Mouse (Mus musculus): ENCODE data around the gene Fam167b. TPM values are rescaled to one million over a fixed set of nuclear protein-coding genes. Genes with fewer than 3 reads are reported as not detected.

Fam167b gene
- polyA plus RNA-seq, 2 experiments = 5.4 to 7.6 TPM

DNA sequence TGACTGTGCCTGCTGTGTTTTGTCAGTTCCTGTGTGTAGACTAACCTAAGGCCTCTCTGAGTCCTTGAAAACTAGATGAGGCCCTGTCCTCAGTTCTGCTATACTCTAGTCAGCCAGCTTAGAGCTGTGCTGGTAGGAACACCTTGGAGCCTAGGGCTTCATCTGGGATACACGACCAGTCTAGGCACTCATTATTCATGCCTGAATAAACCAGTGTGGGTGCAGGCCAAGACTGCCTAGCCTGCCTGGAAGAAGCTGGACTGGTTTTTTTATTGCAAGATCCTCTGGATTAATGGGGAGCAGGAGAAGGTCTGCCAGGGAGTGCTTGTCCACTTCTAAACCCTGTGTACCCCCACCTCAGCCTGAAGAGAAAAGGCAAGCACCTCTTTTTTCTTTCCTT lies 8.6 kb upstream of the Fam167b start:
- 66% methylated on average over 1 of the region's 1 CpGs for WGBS (ENCODE audit: insufficient replicate concordance)
- Histone ChIP-seq H3K9ac (replicated peaks) (no peak overlapping the region), H3K9me3 (ENCODE audit: control insufficient read depth, low read length) (no peaks in the 10 kb centered on the region), H3K4me2 (ENCODE audit: low read depth) (no peak overlapping the region), H3K4me1 (replicated peaks; ENCODE audit: control insufficient read depth in 2 of 2, insufficient read depth in 2 of 2, low read length in 1 of 2) (peaks cover 15 to 36% of the 10 kb centered on the region in 2 experiments), H3K27me3 (ENCODE audit: control insufficient read depth, insufficient read depth, low read length) (no peaks in the 10 kb centered on the region), H3K4me3 (ENCODE audit: insufficient read depth in 1 of 2, low read depth in 2 of 2, low read length in 2 of 2) (no peak overlapping the region), H3K36me3 (replicated peaks; ENCODE audit: control insufficient read depth, insufficient read depth, low read depth) (peaks cover 12% of the 10 kb centered on the region), H3K27ac (peak overlapping the region; percentile 25; the same call in 1 of the 2 replicates)
- DNase-seq (ENCODE audit: low read depth in 3 of 3, low spot score in 3 of 3) (no peak), ATAC-seq (ENCODE audit: insufficient read depth) (no peak)
- TF ChIP-seq CTCF (IDR thresholded peaks at IDR 0.05; ENCODE audit: low read depth) = no peak
- no peak for TF ChIP-seq EP300 (IDR thresholded peaks at IDR 0.05; ENCODE audit: low read depth)

DNA sequence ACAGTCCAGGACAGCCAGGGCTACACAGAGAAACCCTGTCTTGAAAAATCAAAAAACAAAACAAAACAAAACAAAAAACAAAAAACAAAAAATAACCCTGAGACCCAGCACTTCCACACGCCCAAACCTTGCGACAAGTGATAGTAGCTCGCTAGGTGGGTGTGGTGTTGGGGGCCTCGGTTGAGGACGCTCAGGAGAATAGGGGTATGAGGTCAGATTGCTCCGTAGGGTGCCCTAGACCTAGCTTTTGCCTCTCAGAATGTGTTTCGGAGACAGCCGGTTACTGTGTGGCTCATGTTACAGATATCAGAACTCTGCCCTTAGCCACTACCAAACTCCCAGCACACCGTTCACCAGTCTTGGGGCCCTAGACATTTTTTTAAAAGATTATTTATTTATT lies 7.4 kb upstream of the Fam167b start:
- DNase-seq (ENCODE audit: low read depth in 3 of 3, low spot score in 3 of 3) = no peak
- no peaks in the 10 kb centered on the region for H3K27me3 ChIP-seq (ENCODE audit: control insufficient read depth, insufficient read depth, low read length)
- peak overlapping the region; percentile 79 for H3K4me2 ChIP-seq (ENCODE audit: low read depth)
- TF ChIP-seq EP300 (IDR thresholded peaks at IDR 0.05; ENCODE audit: low read depth) (no peak), CTCF (IDR thresholded peaks at IDR 0.05; ENCODE audit: low read depth) (no peak)
- ATAC-seq (ENCODE audit: insufficient read depth) = peak; percentile 68
- peak overlapping the region; percentile 69 for H3K9ac ChIP-seq (replicated peaks)
- peak overlapping the region; percentile 73 for H3K27ac ChIP-seq
- H3K9me3 ChIP-seq (ENCODE audit: control insufficient read depth, low read length) = no peaks in the 10 kb centered on the region
- 26% methylated on average over 9 of the region's 9 CpGs for WGBS (ENCODE audit: insufficient replicate concordance)
- 0 out of 2 replicates have a peak, but pooled peaks cover under 1% of the 10 kb centered on the region for H3K36me3 ChIP-seq (replicated peaks; ENCODE audit: control insufficient read depth, insufficient read depth, low read depth)
- H3K4me3 ChIP-seq (ENCODE audit: insufficient read depth in 1 of 2, low read depth in 2 of 2, low read length in 2 of 2) = peak overlapping the region; percentile 57 to 62
- peaks cover 15 to 36% of the 10 kb centered on the region in 2 experiments for H3K4me1 ChIP-seq (replicated peaks; ENCODE audit: control insufficient read depth in 2 of 2, insufficient read depth in 2 of 2, low read length in 1 of 2)

DNA sequence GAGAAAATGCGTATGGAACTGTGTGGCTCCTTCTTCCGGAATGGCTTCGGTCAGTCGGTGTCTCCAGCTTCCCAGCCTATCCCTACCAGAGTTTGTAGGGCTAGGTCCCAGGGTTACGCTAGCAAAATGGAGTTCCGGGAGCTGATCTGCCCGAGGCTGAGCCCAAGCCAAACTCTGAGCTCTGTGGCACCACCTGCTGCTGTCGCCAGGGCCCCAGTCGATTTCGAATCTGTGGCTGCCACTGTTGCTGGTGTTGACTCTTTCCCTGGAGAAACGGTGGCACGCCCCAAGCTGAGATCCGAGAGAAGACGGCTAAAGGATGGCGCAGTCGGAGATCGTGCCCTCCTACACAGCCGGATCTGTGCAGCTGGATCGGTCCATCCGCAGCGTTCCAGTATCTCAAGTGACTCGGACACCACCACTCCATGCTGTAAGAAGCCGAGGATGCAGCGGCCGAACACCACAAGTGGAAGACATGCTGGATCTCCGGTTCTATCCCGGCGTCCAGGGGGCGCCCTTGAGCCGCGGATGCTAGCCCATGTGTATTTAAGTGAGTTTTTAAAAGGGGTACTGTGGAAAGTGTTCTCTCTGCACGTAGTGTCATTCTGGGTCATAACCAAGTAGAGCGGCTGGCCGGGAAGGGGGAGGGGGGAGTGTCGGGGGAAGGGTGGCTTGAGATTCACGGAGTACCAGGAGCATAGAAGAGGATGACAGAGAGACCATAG lies 6.7 kb upstream of the Fam167b start:
- 2% methylated on average over 36 of the region's 36 CpGs for WGBS (ENCODE audit: insufficient replicate concordance)
- DNase-seq (ENCODE audit: low read depth in 3 of 3, low spot score in 3 of 3) (peak; percentile 67 to 81 (median 67)), ATAC-seq (ENCODE audit: insufficient read depth) (peak; percentile 76)
- TF ChIP-seq CTCF (IDR thresholded peaks at IDR 0.05; ENCODE audit: low read depth) (peak; percentile 89), EP300 (IDR thresholded peaks at IDR 0.05; ENCODE audit: low read depth) (no peak)
- H3K36me3 ChIP-seq (replicated peaks; ENCODE audit: control insufficient read depth, insufficient read depth, low read depth) = no peaks in the 10 kb centered on the region
- no peaks in the 10 kb centered on the region for H3K27me3 ChIP-seq (ENCODE audit: control insufficient read depth, insufficient read depth, low read length)
- H3K4me3 ChIP-seq (ENCODE audit: insufficient read depth in 1 of 2, low read depth in 2 of 2, low read length in 2 of 2) = peak overlapping the region; percentile 57 to 62
- H3K27ac ChIP-seq = peak overlapping the region; percentile 73
- peak overlapping the region; percentile 79 for H3K4me2 ChIP-seq (ENCODE audit: low read depth)
- peak overlapping the region; percentile 69 for H3K9ac ChIP-seq (replicated peaks)
- no peaks in the 10 kb centered on the region for H3K9me3 ChIP-seq (ENCODE audit: control insufficient read depth, low read length)
- H3K4me1 ChIP-seq (replicated peaks; ENCODE audit: control insufficient read depth in 2 of 2, insufficient read depth in 2 of 2, low read length in 1 of 2) = peaks cover 15 to 38% of the 10 kb centered on the region in 2 experiments

DNA sequence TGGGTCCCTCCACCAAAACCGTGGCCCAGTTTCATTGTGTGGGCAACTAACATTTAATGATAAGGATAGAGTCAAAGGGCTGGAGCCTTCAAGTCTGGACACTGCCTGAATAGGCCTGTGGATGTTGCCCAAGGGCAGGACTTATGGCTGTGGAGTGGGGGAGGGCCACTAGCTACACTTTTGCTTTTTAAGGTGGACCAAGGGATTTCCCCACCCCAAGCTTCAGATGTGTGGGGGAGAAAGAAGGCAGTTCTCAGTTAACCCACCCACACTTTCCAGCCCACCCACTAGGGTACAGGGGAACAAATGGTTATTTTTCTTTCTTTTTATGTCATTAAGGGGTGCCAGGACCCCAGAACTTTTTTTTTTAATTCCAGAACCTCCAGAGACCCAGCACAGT lies 6.0 kb upstream of the Fam167b start:
- no peak for ATAC-seq (ENCODE audit: insufficient read depth)
- H3K36me3 ChIP-seq (replicated peaks; ENCODE audit: control insufficient read depth, insufficient read depth, low read depth) = no peaks in the 10 kb centered on the region
- no peaks in the 10 kb centered on the region for H3K27me3 ChIP-seq (ENCODE audit: control insufficient read depth, insufficient read depth, low read length)
- peak overlapping the region; percentile 79 for H3K4me2 ChIP-seq (ENCODE audit: low read depth)
- no peaks in the 10 kb centered on the region for H3K9me3 ChIP-seq (ENCODE audit: control insufficient read depth, low read length)
- peak overlapping the region in 1 of 2 experiments; percentile 57; a peak in 3 of 4 replicates for H3K4me3 ChIP-seq (ENCODE audit: insufficient read depth in 1 of 2, low read depth in 2 of 2, low read length in 2 of 2)
- H3K9ac ChIP-seq (replicated peaks) = peak overlapping the region; percentile 69
- TF ChIP-seq EP300 (IDR thresholded peaks at IDR 0.05; ENCODE audit: low read depth) = no peak
- TF ChIP-seq CTCF (IDR thresholded peaks at IDR 0.05; ENCODE audit: low read depth) = no peak
- H3K4me1 ChIP-seq (replicated peaks; ENCODE audit: control insufficient read depth in 2 of 2, insufficient read depth in 2 of 2, low read length in 1 of 2) = peaks cover 14 to 32% of the 10 kb centered on the region in 2 experiments
- DNase-seq (ENCODE audit: low read depth in 3 of 3, low spot score in 3 of 3) = no peak
- WGBS (ENCODE audit: insufficient replicate concordance) = 60% methylated on average over 1 of the region's 1 CpGs
- peak overlapping the region; percentile 73 for H3K27ac ChIP-seq

DNA sequence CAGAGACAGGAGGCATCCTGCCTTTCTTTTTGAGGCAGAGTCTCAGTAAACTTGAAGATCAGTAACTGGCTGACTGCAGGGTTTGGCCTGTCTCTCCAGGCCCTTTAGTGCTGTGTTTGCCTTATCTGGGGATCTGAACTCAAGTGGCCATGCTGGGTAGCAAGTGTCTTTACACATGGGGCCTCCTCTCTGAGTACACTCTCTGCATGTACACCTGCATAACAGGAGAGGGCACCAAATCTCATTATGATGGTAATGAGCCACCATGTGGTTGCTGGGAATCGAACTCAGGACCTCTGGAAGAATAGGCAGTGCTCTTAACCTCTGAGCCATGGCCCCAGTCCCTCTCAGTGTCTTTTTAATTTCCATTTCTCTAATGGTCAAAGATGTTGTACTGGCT lies 3.9 kb upstream of the Fam167b start:
- 63% methylated on average over 1 of the region's 1 CpGs for WGBS (ENCODE audit: insufficient replicate concordance)
- Histone ChIP-seq H3K4me3 (ENCODE audit: insufficient read depth in 1 of 2, low read depth in 2 of 2, low read length in 2 of 2) (no peak overlapping the region), H3K9me3 (ENCODE audit: control insufficient read depth, low read length) (no peaks in the 10 kb centered on the region), H3K27me3 (ENCODE audit: control insufficient read depth, insufficient read depth, low read length) (no peaks in the 10 kb centered on the region), H3K4me1 (replicated peaks; ENCODE audit: control insufficient read depth in 2 of 2, insufficient read depth in 2 of 2, low read length in 1 of 2) (peaks cover 5 to 15% of the 10 kb centered on the region in 2 experiments; a peak in 3 of 4 replicates), H3K27ac (no peak overlapping the region), H3K4me2 (ENCODE audit: low read depth) (no peak overlapping the region), H3K36me3 (replicated peaks; ENCODE audit: control insufficient read depth, insufficient read depth, low read depth) (no peaks in the 10 kb centered on the region), H3K9ac (replicated peaks) (no peak overlapping the region)
- ATAC-seq (ENCODE audit: insufficient read depth) = no peak
- no peak for DNase-seq (ENCODE audit: low read depth in 3 of 3, low spot score in 3 of 3)
- peak; percentile 29; the same call in 1 of the 2 replicates for TF ChIP-seq CTCF (IDR thresholded peaks at IDR 0.05; ENCODE audit: low read depth)
- no peak for TF ChIP-seq EP300 (IDR thresholded peaks at IDR 0.05; ENCODE audit: low read depth)
